Mouse (Mus musculus) liver, adult 2 months (tissue): Measurements from ENCODE around the gene Cnksr1. TPM values are rescaled to one million over a fixed set of nuclear protein-coding genes. Genes with fewer than 3 reads are reported as not detected.

Source experiments
- DNase-seq: peaks from one replicate; pipeline ENCODE4 v3.0.0-alpha.2; 2011; ENCODE audit warnings: low read depth, low spot score; ENCODE audit errors: extremely low read depth
- H3K27ac ChIP-seq: fragments of 200-500 bp; replicated peaks from 2 replicates; pipeline ENCODE4 v1.5.1; 2012; ENCODE audit warnings: low read depth, mild to moderate bottlenecking, control low read depth, inconsistent platforms, low read length; ENCODE audit not compliant: insufficient read depth
- H3K27me3 ChIP-seq: fragments of 200-500 bp; 2 replicates; pipeline ENCODE4 v1.6.1; 2012; ENCODE audit warnings: mild to moderate bottlenecking, moderate library complexity, low read length, inconsistent platforms; ENCODE audit not compliant: control insufficient read depth, insufficient read depth
- H3K36me3 ChIP-seq: fragments of 200-500 bp; 2 replicates; pipeline ENCODE4 v1.6.1; 2012; ENCODE audit warnings: low read length, inconsistent platforms; ENCODE audit not compliant: control insufficient read depth, insufficient read depth
- H3K4me1 ChIP-seq: fragments of 200-500 bp; 2 replicates; pipeline ENCODE4 v1.6.1; 2011; ENCODE audit warnings: low read length; ENCODE audit not compliant: control insufficient read depth, insufficient read depth
- H3K4me3 ChIP-seq: fragments of 200-500 bp; 2 replicates; pipeline ENCODE4 v1.5.1; 2011; ENCODE audit warnings: low read depth, mild to moderate bottlenecking, control low read depth, low read length, moderate library complexity; ENCODE audit not compliant: insufficient read depth
- H3K79me2 ChIP-seq: fragments of 200-500 bp; 2 replicates; pipeline ENCODE4 v1.6.1; 2012; ENCODE audit warnings: inconsistent platforms, mild to moderate bottlenecking, low read length, moderate library complexity; ENCODE audit not compliant: control insufficient read depth, insufficient read depth
- H3K9ac ChIP-seq: fragments of 200-500 bp; 2 replicates; pipeline ENCODE4 v1.6.1; 2012; ENCODE audit warnings: low read depth, mild to moderate bottlenecking, control low read depth, inconsistent platforms, low read length
- CTCF ChIP-seq: fragments of 200-500 bp; IDR thresholded peaks from 2 replicates; pipeline ENCODE4 v1.5.1; 2011; ENCODE audit warnings: low read depth, low read length, control low read depth
- POLR2A ChIP-seq: fragments of 200-500 bp; IDR thresholded peaks from 2 replicates; pipeline ENCODE4 v1.6.1; 2011; ENCODE audit warnings: low read length, control low read depth; ENCODE audit not compliant: insufficient read depth; ENCODE audit errors: extremely low read depth
- WGBS: fragments of 180-500 bp; shearing (Covaris S2); methylation state at CpG from one replicate; pipeline ENCODE4 v1.1.7; 2018; 5-methylcytosine and 5-hydroxymethylcytosine counted together
- polyA plus RNA-seq: library from polyadenylated mRNA; depleted of rRNA; stranded (reverse); fragments of >200 nt; gene quantifications from 2 replicates; pipeline ENCODE4 v1.2.3, GENCODE M21; 2012
- total RNA-seq: library from RNA; depleted of rRNA; stranded (reverse); fragments of >200 nt; gene quantifications from 2 replicates; pipeline ENCODE4 v1.2.3, GENCODE M21; 2014

The Cnksr1 gene
- total and polyA plus RNA-seq, 2 experiments = 0.09 to 0.21 TPM

DNA sequence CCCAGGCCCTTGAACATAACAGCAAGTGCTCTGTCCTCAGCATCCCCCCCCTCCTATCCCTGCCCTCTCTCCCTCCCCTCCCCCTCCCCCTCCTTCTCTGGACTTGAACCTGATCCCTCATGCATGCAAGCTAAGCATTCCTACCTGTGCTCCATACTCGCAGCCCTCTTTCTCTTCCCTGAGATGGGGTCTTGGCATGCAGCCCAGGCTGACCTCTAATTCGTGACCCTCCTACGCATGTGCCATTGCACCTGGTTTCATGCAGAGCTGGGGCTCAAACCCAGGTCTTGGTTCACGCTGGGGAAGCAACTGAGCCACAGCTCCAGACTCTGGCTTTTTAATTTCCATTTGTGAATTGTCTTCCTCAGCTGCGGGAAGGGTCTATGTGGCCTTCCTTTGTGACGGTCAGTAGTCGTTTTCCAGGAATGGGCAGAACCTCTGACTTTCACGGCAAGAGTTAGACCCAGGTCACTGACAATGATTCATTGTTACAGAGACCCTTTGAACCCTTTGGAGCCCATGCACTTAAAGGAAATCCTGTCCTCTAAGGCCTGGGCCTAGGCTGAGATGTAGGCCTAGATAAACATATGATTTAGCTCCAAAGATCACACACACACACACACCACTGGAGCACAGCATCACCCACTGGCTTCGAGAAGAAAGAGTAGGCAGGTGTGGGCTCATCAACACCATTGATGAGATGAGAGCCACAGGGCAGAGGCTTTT, 27.8 kb upstream of the Cnksr1 start:
- DNase-seq = no peak
- Histone ChIP-seq H3K79me2 (no peaks in the 10 kb centered on the region), H3K4me3 (no peak overlapping the region), H3K36me3 (no peaks in the 10 kb centered on the region), H3K4me1 (no peaks in the 10 kb centered on the region), H3K27me3 (no peaks in the 10 kb centered on the region), H3K27ac (no peak overlapping the region), H3K9ac (no peak overlapping the region)
- WGBS = 80% methylated on average over 9 of the region's 9 CpGs
- TF ChIP-seq POLR2A = no peak
- TF ChIP-seq CTCF = no peak

DNA sequence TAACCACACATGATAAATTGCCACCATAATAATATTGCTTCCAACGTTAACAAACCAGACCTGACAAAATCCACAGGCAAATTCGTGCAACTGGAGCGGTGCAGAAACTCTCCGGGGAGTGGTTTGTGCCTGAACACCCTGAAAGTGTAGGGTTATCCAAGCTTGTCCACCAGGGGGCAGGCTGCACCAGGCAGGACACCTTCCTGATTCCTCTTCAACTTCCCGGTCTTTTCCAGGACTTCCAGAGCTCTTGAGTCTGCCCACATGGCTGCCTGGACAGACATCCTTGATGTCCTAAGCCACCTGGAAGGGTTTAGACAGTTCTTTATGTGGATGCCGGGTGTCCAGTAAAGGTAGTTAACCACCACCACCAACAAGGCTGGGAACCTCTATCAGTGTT, 25.0 kb upstream of the Cnksr1 start:
- H3K4me3 ChIP-seq = no peak overlapping the region
- no peaks in the 10 kb centered on the region for H3K27me3 ChIP-seq
- DNase-seq = peak; percentile 41
- no peak overlapping the region for H3K9ac ChIP-seq
- no peaks in the 10 kb centered on the region for H3K36me3 ChIP-seq
- WGBS = 31% methylated on average over 6 of the region's 6 CpGs
- TF ChIP-seq CTCF (peak; percentile 90), POLR2A (no peak)
- H3K79me2 ChIP-seq = no peaks in the 10 kb centered on the region
- no peaks in the 10 kb centered on the region for H3K4me1 ChIP-seq
- H3K27ac ChIP-seq = no peak overlapping the region

DNA sequence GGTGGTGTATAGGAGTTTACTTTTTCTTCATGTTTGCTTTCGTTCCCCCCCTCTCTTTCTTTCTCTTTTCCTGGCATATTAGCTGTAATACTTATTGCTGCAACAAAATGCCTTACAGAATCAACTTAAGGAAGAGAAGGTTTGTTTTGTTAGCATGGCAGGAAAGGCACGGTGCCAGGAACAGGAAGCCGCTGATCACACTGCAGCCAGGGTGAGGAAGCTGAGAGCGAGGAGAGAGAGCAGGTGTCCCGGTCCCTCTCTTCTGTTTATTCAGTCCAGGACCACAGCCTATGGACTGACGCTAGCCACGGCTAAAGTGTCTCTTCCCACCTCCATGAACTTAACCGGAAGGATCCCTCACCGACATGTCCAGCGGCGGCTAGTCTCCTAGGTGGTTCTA, 20.2 kb upstream of the Cnksr1 start:
- WGBS = 55% methylated on average over 11 of the region's 11 CpGs
- no peaks in the 10 kb centered on the region for H3K4me1 ChIP-seq
- no peak overlapping the region for H3K9ac ChIP-seq
- DNase-seq = no peak
- peaks cover 9% of the 10 kb centered on the region; the same call in 1 of the 2 replicates for H3K27me3 ChIP-seq
- no peak overlapping the region for H3K27ac ChIP-seq
- H3K79me2 ChIP-seq = no peaks in the 10 kb centered on the region
- TF ChIP-seq CTCF (no peak), POLR2A (no peak)
- H3K4me3 ChIP-seq = no peak overlapping the region
- no peaks in the 10 kb centered on the region for H3K36me3 ChIP-seq

DNA sequence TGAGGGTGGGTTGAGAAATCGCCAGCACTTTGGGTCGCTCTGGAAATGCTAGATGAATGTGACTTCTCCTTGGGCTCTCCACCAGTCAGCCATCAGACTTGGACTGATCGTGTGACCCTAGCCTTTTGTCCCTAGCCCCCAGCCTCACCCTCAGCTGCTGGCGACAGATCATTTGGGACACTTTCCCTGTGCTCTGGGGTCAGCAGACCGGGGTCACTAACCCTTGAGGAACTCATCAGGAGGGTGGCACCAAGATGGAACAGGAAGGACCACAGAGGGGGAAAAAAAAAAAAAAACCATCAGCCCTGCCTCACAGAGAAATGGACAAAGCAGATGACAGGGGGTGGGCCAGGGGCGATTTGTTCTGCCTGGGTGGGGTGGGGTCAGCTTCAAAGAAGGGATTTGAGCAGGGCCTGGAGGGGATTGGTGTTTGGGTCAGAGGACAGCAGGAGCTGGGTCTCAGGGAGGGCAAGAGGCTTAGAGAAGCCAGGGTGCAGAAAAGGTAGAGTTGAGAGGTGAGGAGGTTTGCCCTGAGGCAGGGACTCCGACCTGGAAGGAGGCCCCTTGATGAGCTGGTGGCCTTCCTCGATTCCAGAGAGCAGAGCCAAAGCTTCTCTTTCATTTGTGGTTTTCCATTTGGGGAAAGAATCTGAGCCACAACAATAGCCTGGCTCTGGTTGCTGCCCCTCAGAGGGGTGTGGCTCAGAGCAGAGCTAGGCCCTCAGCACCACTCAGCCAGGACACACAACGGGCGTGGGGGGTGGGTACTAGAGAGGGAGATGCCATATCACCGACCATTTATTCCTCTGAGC, 19.2 kb upstream of the Cnksr1 start:
- H3K4me3 ChIP-seq = no peak overlapping the region
- H3K27me3 ChIP-seq = peaks cover 9% of the 10 kb centered on the region
- no peak overlapping the region for H3K9ac ChIP-seq
- no peaks in the 10 kb centered on the region for H3K4me1 ChIP-seq
- H3K79me2 ChIP-seq = no peaks in the 10 kb centered on the region
- no peak for TF ChIP-seq POLR2A
- TF ChIP-seq CTCF = no peak
- DNase-seq = no peak
- no peak overlapping the region for H3K27ac ChIP-seq
- WGBS = 67% methylated on average over 11 of the region's 11 CpGs
- H3K36me3 ChIP-seq = no peaks in the 10 kb centered on the region

DNA sequence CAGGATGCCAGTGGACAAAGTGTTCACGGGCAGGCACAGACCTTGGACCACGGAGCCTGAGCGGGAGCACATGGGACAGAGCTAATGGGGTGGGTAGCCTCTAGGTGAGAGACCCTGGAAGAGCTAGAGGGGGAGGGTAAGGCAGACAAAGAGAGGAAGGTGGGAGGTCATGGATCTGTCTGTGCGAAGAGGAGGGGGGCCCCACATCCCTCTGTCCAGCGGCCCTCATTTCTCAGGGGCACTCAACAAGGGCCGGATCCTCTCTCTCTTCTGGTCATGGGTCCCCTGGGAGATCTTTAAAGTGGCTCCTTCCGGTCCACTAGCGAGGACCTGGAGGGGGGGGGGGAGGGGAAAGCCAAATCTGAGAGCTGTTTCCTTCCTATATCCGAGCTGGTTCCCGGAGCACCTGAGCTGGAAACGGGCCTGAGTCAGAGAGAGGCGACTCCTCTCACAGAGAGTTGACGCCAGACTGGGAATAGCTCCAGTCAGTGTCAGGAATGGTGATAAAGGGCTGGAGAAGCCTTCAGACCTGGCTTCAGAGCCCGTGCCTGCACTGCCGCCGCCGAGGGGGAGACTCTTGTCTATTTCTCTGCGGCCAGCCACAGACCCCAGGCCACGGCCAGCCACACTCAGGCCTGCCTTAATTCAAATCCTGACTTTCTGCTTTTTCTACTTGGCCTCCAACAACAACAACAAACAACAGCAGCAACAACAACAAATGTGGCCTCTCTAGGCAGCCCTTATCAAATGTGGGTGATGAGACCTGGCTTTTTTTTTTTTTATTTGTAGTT, 18.4 kb upstream of the Cnksr1 start:
- H3K4me3 ChIP-seq = no peak overlapping the region
- H3K4me1 ChIP-seq = no peaks in the 10 kb centered on the region
- H3K27me3 ChIP-seq = peaks cover 17% of the 10 kb centered on the region
- H3K36me3 ChIP-seq = no peaks in the 10 kb centered on the region
- no peak overlapping the region for H3K9ac ChIP-seq
- no peak overlapping the region for H3K27ac ChIP-seq
- no peaks in the 10 kb centered on the region for H3K79me2 ChIP-seq
- DNase-seq = no peak
- TF ChIP-seq POLR2A = no peak
- TF ChIP-seq CTCF = no peak
- 45% methylated on average over 19 of the region's 19 CpGs for whole genome bisulfite sequencing

DNA sequence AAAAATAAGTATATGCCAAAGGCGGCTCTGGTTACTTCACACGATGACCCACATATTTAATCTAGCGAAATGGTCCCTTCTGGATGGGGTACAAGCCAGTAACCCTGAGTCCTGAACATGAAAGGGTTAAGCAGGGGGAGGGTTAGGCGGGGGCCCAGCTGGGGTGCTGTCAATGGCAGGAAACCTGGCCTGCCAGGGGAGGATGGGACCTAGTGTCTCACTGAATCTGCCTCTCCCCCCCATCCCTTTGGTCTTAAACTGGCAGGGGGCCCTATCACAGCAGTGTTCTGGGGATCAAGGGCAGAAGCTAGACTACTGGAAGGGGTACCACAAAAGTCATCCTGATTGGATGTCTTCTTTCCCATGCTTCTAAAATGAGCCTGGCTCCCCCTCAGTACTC, 17.7 kb upstream of the Cnksr1 start:
- Histone ChIP-seq H3K79me2 (no peaks in the 10 kb centered on the region), H3K9ac (no peak overlapping the region), H3K4me1 (no peaks in the 10 kb centered on the region), H3K27ac (no peak overlapping the region), H3K36me3 (no peaks in the 10 kb centered on the region), H3K4me3 (no peak overlapping the region), H3K27me3 (peaks cover 24% of the 10 kb centered on the region)
- WGBS = 64% methylated on average over 4 of the region's 4 CpGs
- DNase-seq = no peak
- TF ChIP-seq POLR2A = no peak
- no peak for TF ChIP-seq CTCF
